Mouse (Mus musculus) CD4-positive helper T cell, adult 2 months (primary cell): ENCODE results near the gene Trim71.

Source experiments
- DNase-seq: peaks from one replicate; pipeline ENCODE4 v3.0.0-alpha.2; 2012; ENCODE audit warnings: low read depth, missing footprints, low spot score

Trim71 gene

DNA sequence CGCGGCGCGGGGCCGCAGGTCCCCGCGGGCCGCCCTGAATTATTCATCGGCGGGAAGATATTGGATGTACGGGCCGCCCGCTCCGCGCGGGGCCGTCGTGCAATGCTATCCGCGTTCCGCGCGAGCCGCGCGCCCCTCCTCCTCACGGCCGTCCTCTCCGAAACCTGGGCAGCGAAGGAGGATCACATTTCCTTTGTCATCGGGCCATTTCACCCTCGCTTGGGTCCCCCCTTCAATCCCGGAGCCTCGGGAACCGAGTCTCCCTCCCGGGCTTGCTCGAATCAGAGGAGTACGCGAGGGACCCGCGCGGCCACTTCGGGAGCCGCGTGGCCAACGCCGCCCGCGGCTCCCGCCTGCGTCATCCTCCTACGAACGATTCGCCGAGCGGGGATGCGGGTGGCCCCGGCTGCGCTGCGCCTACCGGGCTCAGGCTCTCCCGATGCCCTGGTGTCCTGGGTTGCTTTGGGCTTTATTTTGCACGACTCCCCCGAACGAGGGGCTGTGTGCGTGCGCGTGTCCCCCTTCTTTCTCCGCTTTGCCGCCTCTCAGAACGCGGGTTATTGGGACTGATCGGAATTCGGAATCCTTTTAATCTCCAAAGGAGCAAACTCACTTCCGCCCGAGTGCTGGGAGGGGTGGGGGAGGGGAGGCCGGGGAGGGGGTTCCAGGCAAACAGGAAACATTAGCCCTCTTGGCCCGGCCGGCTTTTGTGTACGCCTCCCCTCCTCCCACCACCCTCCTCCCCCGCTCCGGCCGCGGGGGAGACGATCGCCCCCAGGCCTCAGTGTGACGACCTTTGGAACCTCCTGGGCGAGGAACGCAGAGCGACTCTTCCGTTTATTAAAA lies at the start of gene Trim71:
Gene Trim71, minus strand, starts transcription at position 609 of the 846 bp plus-strand sequence.
- peak; percentile 24 for DNase-seq

DNA sequence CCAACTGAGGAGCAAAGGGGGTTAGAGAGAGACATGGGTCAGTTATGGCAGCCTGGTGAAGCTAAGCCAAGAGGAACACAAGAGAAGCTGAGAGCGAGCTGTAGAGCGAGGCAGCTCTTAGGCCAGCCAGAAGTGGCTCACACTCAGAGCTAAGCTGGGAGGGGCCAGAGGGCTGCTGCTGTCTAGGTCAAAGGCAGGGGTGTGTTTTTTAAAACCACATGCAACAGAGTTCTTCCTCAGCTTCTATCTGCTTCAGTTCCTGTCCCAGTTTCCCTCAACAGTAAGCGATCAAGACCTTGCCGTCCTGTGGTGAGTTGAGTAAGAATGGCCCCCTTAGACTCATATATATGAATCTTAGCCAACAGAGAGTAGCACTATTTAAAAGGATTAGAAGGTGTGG lies 48.9 kb upstream of the Trim71 start:
- peak; percentile 49 for DNase-seq

DNA sequence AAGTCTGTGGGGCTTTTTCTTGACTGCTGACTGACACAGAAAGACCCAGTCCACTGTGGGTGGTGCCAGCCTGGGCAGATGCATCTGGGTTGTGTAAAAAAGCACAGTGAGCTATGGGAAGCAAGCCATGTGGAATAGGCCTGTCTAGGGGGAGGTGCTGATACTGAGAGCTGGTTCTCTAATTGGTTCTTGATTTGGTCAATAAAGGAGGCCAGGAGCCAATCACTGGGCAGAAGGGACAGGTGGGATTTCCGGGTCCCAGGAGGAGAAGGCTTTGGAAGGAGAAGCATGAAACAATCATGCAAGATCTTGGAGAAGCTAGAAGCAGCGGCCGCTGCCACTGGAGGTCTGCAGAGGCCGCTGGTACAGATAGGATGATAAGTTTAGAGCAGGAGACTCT lies 48.4 kb upstream of the Trim71 start:
- no peak for DNase-seq

DNA sequence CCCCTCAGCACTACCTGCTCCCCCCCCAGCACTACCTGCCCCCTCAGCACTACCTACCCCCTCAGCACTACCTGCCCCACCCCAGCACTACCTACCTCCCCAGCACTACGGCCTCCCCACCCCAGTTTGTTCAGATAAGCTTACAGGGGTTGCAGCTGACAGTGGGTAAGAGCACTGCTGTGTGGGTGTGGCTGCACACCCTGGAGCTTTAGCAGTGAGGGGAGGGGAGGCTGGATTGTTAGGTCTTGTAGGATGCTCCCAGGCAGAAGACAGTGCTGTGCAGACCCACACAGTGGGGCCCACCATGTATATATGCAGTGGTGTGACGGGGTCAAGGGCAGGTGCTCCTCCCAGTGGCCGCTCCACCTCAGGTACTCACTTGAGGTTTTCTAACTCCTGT lies 46.1 kb upstream of the Trim71 start:
- DNase-seq, result no peak

DNA sequence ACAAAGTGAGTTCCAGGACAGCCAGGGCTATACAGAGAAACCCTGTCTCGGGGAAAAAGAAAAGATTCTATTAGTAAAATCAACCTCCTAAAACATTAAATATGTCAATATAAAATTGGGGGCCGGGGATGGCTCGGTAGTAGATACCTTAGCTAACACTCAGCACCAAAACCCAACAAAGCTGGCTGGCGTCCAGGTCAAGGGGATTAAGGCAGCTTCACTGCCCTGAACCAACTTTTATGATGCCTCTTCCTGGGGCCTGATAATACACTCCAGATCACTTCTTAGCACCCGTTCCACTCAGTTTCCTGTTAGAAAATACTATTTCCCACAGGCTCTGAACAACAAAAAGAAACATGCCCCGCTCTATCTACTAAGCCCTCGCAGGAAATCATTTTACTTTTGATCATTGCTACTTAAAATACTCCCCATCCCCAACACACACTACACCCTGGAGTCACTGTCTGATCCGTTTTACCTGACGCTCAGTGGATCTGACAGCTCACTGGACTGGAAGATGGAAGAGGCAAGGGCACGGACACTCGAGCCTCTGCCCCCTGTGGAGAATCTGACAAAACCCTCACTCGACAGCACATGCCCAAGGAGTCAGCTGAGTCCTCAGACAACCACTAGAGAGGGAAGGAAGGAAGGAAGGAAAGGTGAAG lies 39.8 kb upstream of the Trim71 start:
- DNase-seq, result no peak

DNA sequence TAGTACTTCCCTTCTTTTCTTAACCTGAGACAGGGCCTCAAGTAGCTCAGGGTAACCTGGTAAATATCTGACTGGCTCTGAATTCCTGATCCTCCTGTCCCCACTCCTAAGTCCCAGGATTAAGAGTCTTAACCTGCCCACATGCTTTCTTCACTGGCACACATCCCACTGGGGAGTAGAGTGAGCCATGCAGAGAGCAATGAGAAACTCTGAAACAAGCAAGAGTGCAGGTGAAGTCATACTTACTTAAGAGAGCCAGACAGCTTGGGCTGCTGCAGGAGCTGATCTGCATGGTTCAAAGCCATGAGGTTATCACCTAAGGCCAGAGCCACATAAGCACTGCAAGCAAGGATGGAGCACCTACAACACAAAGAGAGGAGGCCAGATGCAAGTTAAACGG lies 36.9 kb upstream of the Trim71 start:
- DNase-seq, result no peak

DNA sequence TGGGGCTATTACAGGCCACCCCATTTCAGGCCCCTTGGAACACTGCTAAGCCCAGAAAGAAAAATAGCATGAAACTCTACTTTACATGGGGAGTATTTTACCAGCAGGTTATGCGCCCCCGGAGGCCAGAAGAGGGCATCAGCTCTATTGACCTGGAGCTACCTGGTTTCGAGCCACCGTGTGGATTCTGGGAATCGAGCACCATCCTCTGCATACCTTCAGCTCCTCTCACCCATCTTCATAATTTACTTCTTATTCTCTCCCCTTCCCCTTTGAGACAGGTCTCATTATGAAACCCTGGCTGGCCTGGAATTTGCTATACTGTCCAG lies 20.8 kb upstream of the Trim71 start:
- DNase-seq, result no peak

DNA sequence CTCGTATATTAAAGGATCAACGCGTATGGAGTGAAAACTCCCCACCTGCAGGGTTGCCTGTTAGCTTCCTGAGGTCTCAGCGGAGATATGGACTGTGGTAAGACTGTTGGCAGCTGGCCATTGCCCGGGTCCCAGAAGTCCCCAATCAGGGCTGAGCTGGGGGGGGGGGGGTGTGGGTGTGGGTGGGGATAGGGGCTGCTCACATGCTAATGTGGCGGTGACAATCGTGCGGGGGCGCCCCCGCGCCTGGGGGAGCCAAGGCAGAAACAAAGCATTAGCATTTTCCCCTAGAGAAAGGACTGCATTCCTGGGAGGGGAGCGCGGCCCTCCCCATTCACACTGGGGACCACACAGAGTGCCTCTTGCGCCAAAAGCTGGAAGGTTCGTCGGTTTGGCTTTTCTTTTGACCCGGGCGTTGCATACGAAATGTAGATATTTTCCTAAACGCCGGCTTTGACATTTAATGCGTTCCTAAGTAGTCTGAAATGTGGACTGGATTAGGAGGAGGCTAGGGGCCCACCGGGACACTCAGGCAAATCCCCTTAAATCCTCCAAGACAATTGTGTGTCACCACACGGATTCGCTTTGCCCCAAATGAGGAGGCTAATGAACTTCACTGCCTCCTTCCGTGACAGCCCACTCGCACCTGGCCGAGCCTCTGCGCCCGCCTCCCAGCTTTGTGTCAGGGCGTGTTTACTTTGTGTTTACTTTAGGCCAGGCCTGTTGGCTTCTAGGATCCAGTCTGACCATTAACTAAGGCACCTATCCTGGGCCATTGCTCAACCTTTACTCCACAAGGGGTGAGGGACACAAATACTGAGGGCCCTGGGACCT lies 20.2 kb upstream of the Trim71 start:
- DNase-seq, result no peak

DNA sequence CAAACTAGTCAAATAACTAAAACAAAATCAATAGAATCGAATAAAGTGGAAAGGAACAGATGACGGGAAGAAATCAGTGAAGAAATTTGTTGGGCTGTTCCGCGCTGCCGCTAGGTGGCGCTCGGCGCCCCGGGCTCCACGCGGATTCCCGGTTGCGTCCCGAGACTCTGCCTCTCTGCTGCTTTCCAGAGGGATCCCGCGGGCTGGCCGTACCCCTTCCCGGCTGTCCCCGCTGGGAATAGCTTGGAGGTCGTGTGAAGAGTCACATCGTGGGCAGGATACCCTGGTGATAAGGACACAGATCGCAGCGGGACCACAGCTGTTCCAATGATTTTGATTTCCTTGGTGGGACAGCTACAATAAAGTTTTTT lies 19.6 kb upstream of the Trim71 start:
- peak; percentile 55 for DNase-seq

DNA sequence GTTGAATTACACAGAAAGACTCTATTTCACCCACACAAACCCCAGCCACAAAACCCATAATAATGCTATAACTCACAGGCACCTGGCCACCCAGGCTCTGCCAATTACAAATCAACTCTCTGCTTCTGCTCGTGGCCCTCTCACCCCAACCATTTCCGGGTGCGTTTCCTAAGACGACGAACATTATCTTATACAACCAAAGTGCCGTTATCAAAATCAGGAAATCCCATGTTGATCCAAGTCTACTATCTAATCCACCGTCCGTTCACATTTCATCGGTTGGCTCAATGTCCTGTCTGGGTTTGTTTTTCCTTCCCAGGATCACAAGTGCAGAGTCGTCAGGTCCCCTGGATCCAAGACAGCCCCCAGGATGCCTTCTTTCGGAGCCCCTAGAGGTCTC lies 14.5 kb upstream of the Trim71 start:
- no peak for DNase-seq

DNA sequence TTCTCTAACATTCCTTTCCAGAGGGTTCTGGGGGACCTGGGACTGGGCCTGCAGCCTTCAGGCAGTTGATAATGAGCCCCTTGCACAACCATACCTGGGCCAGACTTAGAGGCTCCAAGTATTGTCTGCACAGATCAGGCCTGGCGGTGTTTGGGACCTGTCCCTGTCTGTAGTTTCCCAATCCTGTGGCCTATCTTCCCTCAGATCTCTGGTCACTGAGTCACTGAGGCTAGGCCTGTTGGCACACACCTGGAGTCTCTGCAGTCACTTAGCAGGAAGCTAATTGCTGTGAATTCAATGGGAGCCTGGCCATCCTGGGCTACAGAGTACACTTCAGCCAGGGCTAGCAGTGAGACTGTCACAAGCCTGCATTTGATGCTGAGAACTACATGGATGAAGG lies 11.8 kb upstream of the Trim71 start:
- no peak for DNase-seq

DNA sequence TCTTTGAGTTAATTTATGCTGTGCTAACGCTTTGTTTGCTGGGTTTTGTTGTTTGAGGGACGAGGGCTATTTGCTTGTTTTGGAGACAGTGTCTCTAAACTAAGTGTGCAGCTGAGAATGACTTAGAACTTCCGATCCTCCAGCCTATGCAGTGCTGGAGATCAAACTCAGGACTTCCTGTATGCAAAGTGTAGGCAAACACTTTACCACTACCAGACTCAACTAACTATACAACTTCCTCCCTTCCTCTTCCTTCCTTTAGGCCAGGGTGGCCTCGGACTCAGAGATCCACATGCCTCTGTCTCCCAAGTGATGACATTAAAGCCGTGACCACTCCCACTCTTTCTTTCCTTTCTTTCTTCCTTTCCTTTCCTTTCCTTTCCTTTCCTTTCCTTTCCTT lies 9.4 kb upstream of the Trim71 start:
- DNase-seq, result no peak

DNA sequence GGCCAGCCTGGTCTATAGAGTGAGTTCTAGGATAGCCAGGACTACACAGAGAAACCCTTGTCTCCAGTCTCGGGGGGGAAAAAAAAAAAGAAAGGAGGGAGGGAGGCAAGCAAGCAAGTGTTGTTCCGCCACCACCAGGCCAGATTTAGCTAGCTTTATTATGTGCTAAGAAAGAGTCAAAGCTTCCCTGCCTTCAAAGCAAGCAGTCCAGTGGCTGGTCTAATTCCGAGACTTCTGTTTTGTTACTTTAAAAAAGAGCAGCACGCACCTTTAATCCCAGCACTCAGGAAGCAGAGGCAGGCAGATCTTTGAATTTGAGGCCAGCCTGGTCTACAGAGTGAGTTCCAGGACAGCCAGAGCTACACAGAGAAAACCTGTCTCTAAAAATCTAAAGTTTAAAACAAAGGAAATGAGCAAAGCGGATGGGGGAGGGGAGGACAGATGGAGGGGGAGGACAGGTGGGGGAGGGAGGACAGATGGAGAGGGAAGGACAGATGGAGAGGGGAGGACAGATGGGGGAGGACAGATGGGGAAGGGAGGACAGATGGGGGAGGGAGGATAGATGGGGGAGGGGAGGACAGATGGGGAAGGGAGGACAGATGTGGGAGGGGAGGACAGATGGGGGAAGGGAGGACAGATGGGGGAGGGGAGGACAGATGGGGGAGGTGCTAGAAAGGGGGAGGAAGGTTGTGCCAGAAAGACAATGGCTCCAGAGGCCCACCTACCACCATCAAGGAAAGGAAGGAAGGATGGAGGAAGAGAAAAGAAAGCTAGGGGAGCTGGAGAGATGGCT lies 4.7 kb upstream of the Trim71 start:
- no peak for DNase-seq

DNA sequence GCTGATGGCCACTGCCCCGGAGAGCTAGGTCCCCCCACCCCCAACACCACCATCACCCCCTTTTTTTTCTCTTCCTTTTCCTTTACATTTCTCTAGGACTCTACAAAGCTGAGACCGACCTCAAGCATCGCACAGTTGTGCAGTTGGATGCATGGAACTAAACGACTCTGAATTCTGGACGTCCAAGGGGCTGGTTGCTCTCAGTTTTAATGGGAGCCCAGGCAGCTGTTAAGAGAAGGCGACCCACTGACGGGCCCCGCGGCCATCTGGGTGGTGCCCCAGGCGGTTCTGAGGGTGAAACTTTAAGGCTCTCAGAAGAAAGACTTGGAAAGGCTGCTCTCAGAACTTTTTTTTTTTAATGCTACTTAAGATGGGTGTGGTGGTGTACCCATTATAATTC lies 498 bp upstream of the Trim71 start:
- no peak for DNase-seq

DNA sequence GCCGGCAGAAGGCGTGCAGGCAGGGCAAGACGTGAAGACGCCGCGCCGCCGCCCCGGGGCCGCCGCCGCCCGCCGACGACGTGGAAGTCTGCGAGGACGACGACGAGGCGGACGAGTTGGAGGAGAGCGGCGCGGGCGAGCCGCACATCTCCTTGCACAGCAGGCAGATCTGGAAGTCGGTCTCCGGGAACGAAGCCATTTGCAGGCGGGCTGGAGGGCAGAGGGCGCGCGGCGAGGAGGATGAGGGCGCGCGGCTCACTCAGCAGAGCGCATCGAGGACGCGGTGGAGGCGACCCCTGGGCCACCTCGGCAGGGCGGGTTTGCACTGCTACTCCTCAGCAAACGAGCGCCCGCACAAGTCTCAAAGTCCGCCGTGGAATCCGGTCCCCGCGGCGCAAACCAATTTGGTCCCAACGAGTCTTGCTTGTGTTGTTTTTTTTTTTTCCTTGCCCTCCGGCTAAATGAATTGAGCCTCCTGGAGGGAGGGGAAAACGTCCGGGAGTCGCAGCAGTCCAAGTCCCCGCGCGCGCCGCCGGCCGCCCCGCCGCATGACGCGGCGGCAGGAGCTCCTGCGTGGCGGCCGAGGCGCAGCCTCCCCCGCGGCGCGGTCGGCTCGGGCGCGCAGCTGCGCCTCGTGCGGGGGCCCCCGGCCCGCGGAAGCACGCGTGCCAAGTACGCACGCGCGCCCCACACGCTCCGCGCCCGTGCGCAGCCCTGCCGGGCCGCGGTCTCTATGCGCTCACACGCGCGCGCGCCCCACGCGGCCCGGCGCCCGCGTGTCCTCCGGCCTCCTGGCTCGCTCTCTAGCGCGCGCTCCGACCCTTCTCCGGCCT lies 1.0 kb downstream of the Trim71 start:
- DNase-seq, result peak; percentile 25

DNA sequence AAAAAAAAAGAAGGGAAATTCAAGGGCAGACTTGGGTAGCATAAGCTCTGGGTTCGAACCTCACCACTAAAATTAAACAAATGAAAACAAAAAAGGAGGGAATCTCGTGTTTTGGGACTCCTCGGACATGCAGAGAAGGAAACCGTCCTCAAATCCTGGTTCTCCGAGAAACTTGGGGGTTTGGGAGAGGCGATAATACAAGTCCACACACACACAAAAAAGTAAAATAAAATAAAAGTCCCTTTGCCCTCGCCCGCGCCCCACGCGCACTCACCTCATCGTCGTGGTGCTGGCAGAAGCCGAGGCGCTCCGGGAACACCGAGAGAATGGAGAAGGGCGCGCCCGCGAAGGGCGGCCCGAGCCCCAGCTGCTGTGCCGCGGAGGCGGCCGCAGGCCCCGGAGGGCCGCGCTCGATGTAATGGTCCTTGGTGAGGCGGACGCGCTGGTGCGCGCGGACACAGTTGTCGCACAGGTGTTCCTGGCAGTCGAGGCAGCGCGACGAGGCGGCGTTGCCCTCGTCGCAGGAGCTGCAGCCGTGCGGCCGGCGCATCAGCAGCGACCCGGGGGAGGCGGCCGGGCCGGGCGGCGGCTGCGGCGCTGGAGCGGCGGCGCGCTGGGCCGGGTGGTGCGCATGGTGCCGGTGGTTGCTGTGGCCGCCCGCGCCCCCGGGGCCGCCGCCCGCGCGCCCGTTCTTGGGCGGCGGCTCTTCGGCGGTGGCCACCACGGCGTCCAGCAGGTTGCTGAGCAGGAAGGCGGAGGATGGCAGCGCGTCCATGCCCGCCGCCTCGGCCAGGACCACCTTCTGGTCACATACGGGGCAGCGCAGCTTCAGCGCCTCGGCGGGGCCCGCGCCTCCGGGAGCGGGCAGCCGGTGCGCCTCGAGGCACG lies 1.9 kb downstream of the Trim71 start:
- DNase-seq, result peak; percentile 15

DNA sequence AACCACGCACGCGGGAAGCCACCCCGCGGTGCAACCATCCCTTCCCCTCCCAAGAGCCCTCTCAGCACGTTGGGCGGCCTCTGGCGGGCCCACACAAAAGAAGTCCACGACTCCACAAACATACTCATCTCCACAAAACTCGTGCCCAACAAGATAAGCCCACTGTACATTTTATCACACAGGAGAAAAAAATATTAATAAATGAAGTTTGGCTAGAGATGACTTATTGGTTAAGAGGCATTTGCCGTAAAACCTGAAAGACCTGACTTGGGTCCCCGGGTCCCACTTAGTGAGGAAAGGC lies 2.5 kb downstream of the Trim71 start:
- DNase-seq, result no peak

DNA sequence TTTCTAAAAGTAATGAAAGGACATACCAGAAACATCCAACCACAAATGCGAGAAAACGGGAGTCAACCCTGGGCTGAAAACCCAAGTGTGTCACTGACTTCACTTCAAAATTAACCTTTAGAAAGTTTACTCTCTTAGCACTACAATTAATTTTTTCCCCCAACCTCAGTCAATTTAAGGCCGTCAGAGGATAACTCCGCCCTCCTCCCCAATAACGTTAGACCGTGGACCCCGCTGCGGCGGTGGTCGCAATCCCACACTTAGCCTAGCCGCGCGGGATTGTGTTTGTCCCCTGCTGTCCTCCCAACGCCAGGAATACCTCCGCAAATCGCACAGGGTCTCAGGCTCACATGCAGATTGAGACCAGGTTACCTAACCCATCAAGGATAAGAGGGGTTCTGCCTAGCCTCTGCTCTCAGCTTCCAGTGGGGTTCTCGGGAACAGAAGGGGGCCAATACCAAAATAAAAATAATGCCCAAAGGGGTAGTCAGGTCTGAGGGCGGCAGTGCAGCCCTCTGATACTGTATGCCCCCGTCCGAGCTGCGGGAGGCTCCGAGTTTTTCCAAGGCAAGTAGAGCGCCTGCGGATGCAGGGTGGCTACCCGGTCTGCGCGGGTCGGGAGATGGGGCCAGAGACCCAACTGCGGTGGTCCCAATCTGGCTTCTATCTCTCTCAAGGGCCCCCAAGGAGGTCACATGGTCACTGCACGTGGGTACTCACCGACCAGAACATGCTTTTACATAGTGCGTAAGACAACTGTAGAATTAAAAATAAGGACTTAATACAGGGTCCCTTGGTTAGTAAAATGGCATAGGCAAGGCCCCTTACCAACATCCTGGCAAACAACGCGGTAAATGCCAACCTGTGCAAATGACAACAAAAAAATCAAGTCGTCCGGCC lies 3.1 kb downstream of the Trim71 start:
- no peak for DNase-seq

DNA sequence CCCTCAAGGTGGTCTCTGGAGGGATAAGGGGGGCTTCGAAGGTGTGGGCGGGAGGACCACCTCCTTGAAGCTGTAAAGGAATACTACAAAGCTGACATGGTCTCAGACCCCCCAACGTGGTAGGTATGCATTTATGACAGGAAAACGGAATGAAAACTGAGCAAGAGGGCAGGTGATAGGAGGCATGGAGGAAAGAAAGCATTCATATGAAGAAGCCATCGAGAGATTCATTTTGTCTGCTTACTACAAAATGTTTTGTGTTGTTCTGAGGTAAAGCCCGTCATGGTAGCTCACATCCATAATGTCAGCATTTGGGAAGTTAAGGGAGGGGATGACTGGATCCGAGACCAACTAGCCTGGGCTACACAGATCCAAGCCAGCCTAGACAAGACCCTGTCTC lies 4.0 kb downstream of the Trim71 start:
- DNase-seq, result no peak
